ENCODE assay signal across 17 mouse cellular contexts in genomic region chr6:108252565-108253360, GRCm38 (mm10). TPM values are rescaled to one million over a fixed set of nuclear protein-coding genes. Genes with fewer than 3 reads are reported as not detected.
DNase-seq lines count a peak whose midpoint lies in the region; ATAC-seq and TF ChIP-seq lines count a peak whose summit lies in the region.
"Had no signal": no experiment of that assay in that cellular context is flagged by ENCODE, and none has a peak within 500 bp of the region (broad histone marks: within the 10 kb centered on the region; RNA-seq: fewer than 3 reads in every experiment).

No protein-coding gene starts in this region.

- peak overlapping the region; percentile 60 for H3K27ac ChIP-seq in liver, adult 2 months (replicated peaks; ENCODE audit: insufficient read depth, low read depth, low read length)
- H3K27ac ChIP-seq in liver, embryonic 11.5 days (ENCODE audit: low read depth, low read length): no peak overlapping the region
- no peak overlapping the region for H3K27ac ChIP-seq in intestine, embryonic 15.5 days
- H3K27ac ChIP-seq in kidney, embryonic 14.5 days (ENCODE audit: low read depth, low read length): no peak overlapping the region
- 0 out of 2 replicates have a peak overlapping the region, but pooled peaks have one; percentile 12 for H3K27ac ChIP-seq in stomach, embryonic 16.5 days (ENCODE audit: low read length)
- no peak overlapping the region for H3K27ac ChIP-seq in midbrain, embryonic 16.5 days (ENCODE audit: low read length)
- H3K27ac ChIP-seq: forebrain, embryonic 15.5 days; limb, embryonic 10.5 days; midbrain, embryonic 10.5 days had no signal

- no peak for TF ChIP-seq POLR2A in liver, adult 2 months (IDR thresholded peaks at IDR 0.05; ENCODE audit: extremely low read depth, insufficient read depth, low read length)

- H3K4me2 ChIP-seq in liver, embryonic 11.5 days: no peak overlapping the region
- H3K4me2 ChIP-seq in intestine, embryonic 15.5 days (replicated peaks): no peak overlapping the region
- no peak overlapping the region for H3K4me2 ChIP-seq in kidney, embryonic 14.5 days (replicated peaks; ENCODE audit: low read depth, low read length)
- H3K4me2 ChIP-seq in stomach, embryonic 16.5 days (ENCODE audit: low read depth, low read length): no peak overlapping the region
- H3K4me2 ChIP-seq in midbrain, embryonic 16.5 days (ENCODE audit: low read length): no peak overlapping the region
- H3K4me2 ChIP-seq: forebrain, embryonic 15.5 days had no signal

- H3K9me3 ChIP-seq in liver, embryonic 11.5 days (ENCODE audit: control insufficient read depth, low read length): no peaks in the 10 kb centered on the region
- H3K9me3 ChIP-seq in intestine, embryonic 15.5 days: no peaks in the 10 kb centered on the region
- no peaks in the 10 kb centered on the region for H3K9me3 ChIP-seq in kidney, embryonic 14.5 days (ENCODE audit: control insufficient read depth, low read length)
- no peaks in the 10 kb centered on the region for H3K9me3 ChIP-seq in stomach, embryonic 16.5 days (replicated peaks; ENCODE audit: control insufficient read depth, low read length)
- H3K9me3 ChIP-seq in midbrain, embryonic 16.5 days (replicated peaks; ENCODE audit: control insufficient read depth, low read length, poor library complexity, severe bottlenecking): no peaks in the 10 kb centered on the region
- H3K9me3 ChIP-seq: forebrain, embryonic 15.5 days; limb, embryonic 10.5 days; midbrain, embryonic 10.5 days had no signal

- no peaks in the 10 kb centered on the region for H3K27me3 ChIP-seq in liver, adult 2 months (ENCODE audit: control insufficient read depth, insufficient read depth, low read length)
- H3K27me3 ChIP-seq in liver, embryonic 11.5 days (replicated peaks; ENCODE audit: control insufficient read depth, insufficient read depth, low read length): no peaks in the 10 kb centered on the region
- no peaks in the 10 kb centered on the region for H3K27me3 ChIP-seq in intestine, embryonic 15.5 days (replicated peaks)
- H3K27me3 ChIP-seq in kidney, embryonic 14.5 days (ENCODE audit: control insufficient read depth, insufficient read depth, low read length): no peaks in the 10 kb centered on the region
- H3K27me3 ChIP-seq in stomach, embryonic 16.5 days (ENCODE audit: control insufficient read depth, insufficient read depth, low read length): no peaks in the 10 kb centered on the region
- H3K27me3 ChIP-seq in midbrain, embryonic 16.5 days (ENCODE audit: control insufficient read depth, insufficient read depth, low read depth, low read length): no peaks in the 10 kb centered on the region
- H3K27me3 ChIP-seq: forebrain, embryonic 15.5 days had no signal

- H3K4me1 ChIP-seq in liver, adult 2 months (ENCODE audit: control insufficient read depth, insufficient read depth, low read length): peaks cover 35% of the 10 kb centered on the region
- peaks cover 14% of the 10 kb centered on the region for H3K4me1 ChIP-seq in liver, embryonic 11.5 days (replicated peaks; ENCODE audit: control insufficient read depth, insufficient read depth, low read length)
- H3K4me1 ChIP-seq in intestine, embryonic 15.5 days (replicated peaks): peaks cover 22% of the 10 kb centered on the region
- H3K4me1 ChIP-seq in kidney, embryonic 14.5 days (ENCODE audit: control insufficient read depth, insufficient read depth, low read length): peaks cover 32% of the 10 kb centered on the region
- peaks cover 24% of the 10 kb centered on the region for H3K4me1 ChIP-seq in stomach, embryonic 16.5 days (ENCODE audit: control insufficient read depth, insufficient read depth, low read length)
- peaks cover 9% of the 10 kb centered on the region; the same call in 1 of the 2 replicates for H3K4me1 ChIP-seq in midbrain, embryonic 16.5 days (ENCODE audit: control insufficient read depth, insufficient read depth, low read length)

- H3K4me3 ChIP-seq in liver, adult 2 months (ENCODE audit: insufficient read depth, low read depth, low read length): no peak overlapping the region
- no peak overlapping the region for H3K4me3 ChIP-seq in liver, embryonic 11.5 days (ENCODE audit: low read depth, low read length)
- no peak overlapping the region for H3K4me3 ChIP-seq in intestine, embryonic 15.5 days (replicated peaks)
- no peak overlapping the region for H3K4me3 ChIP-seq in kidney, embryonic 14.5 days (ENCODE audit: low read length)
- no peak overlapping the region for H3K4me3 ChIP-seq in stomach, embryonic 16.5 days (replicated peaks; ENCODE audit: low read length)
- H3K4me3 ChIP-seq in midbrain, embryonic 16.5 days (ENCODE audit: low read depth, low read length): no peak overlapping the region
- H3K4me3 ChIP-seq: forebrain, embryonic 15.5 days; gastrocnemius, adult 2 months; limb, embryonic 10.5 days; midbrain, embryonic 10.5 days had no signal

- peaks cover 25% of the 10 kb centered on the region; the same call in 1 of the 2 replicates for H3K79me2 ChIP-seq in liver, adult 2 months (ENCODE audit: control insufficient read depth, insufficient read depth, low read length)

- H3K36me3 ChIP-seq in liver, adult 2 months (ENCODE audit: control insufficient read depth, insufficient read depth, low read length): no peaks in the 10 kb centered on the region
- no peaks in the 10 kb centered on the region for H3K36me3 ChIP-seq in liver, embryonic 11.5 days (ENCODE audit: control insufficient read depth, insufficient read depth, low read length)
- H3K36me3 ChIP-seq in intestine, embryonic 15.5 days: no peaks in the 10 kb centered on the region
- H3K36me3 ChIP-seq in kidney, embryonic 14.5 days (ENCODE audit: control insufficient read depth, insufficient read depth, low read length): no peaks in the 10 kb centered on the region
- no peaks in the 10 kb centered on the region for H3K36me3 ChIP-seq in stomach, embryonic 16.5 days (ENCODE audit: control insufficient read depth, insufficient read depth, low read length)
- no peaks in the 10 kb centered on the region for H3K36me3 ChIP-seq in midbrain, embryonic 16.5 days (ENCODE audit: control insufficient read depth, insufficient read depth, low read length)
- H3K36me3 ChIP-seq: forebrain, embryonic 15.5 days; limb, embryonic 10.5 days; midbrain, embryonic 10.5 days had no signal

- no peak for ATAC-seq in liver, embryonic 11.5 days (replicated peaks; ENCODE audit: low FRiP score)
- 0 out of 2 replicates have a peak, but pooled peaks have one; percentile 14 for ATAC-seq in intestine, embryonic 15.5 days
- ATAC-seq in kidney, embryonic 14.5 days (ENCODE audit: low FRiP score, low TSS enrichment): peak; percentile 20; the same call in 1 of the 2 replicates
- ATAC-seq in stomach, embryonic 16.5 days (ENCODE audit: insufficient read depth, low FRiP score): peak; percentile 52; the same call in 1 of the 2 replicates
- no peak for ATAC-seq in midbrain, embryonic 16.5 days
- ATAC-seq: activated CD4-positive, CD25-positive, alpha-beta regulatory T cell, adult 4 months; CD4-positive, CD25-positive, alpha-beta regulatory T cell, adult 4 months; forebrain, embryonic 15.5 days had no signal

- no peak overlapping the region for H3K9ac ChIP-seq in liver, adult 2 months (ENCODE audit: low read depth, low read length)
- H3K9ac ChIP-seq in liver, embryonic 11.5 days (ENCODE audit: low read depth, low read length): no peak overlapping the region
- no peak overlapping the region for H3K9ac ChIP-seq in intestine, embryonic 15.5 days
- no peak overlapping the region for H3K9ac ChIP-seq in kidney, embryonic 14.5 days (ENCODE audit: low read depth, low read length)
- no peak overlapping the region for H3K9ac ChIP-seq in stomach, embryonic 16.5 days (ENCODE audit: low read length)
- H3K9ac ChIP-seq in midbrain, embryonic 16.5 days (ENCODE audit: low read depth, low read length): no peak overlapping the region
- H3K9ac ChIP-seq: forebrain, embryonic 15.5 days had no signal

- 66% methylated on average over 13 of the region's 13 CpGs for WGBS in liver, adult 2 months
- WGBS in liver, embryonic 11.5 days: 82% methylated on average over 13 of the region's 13 CpGs
- WGBS in intestine, embryonic 15.5 days: 76% methylated on average over 13 of the region's 13 CpGs
- WGBS in kidney, embryonic 14.5 days: 74% methylated on average over 13 of the region's 13 CpGs
- 72% methylated on average over 13 of the region's 13 CpGs for WGBS in stomach, embryonic 16.5 days
- WGBS in midbrain, embryonic 16.5 days: 80% methylated on average over 13 of the region's 13 CpGs

- no peak for TF ChIP-seq CTCF in liver, adult 2 months (IDR thresholded peaks at IDR 0.05; ENCODE audit: low read depth, low read length)

- DNase-seq in liver, adult 2 months (ENCODE audit: extremely low read depth, low read depth, low spot score): peak; percentile 96
- no peak for DNase-seq in liver, embryonic 11.5 days (ENCODE audit: low spot score)
- DNase-seq in spleen, postnatal 4 days (ENCODE audit: low spot score in 2 of 2): no peak
- DNase-seq: cerebellum, adult 11-12 months; gastrocnemius, adult 2 months; layer of hippocampus, postnatal 36 days; right cerebral cortex, postnatal 14 days; thymus, adult 2 months had no signal

RNA-seq across cellular contexts. Expression of gene Itpr1, which starts 39.9 kb away (rescaled TPM):
- total RNA-seq in liver, adult 2 months (2014; rRNA removed): 55.0 and 56.6 TPM in 2 replicates
- polyA plus RNA-seq in liver, adult 2 months (2012; rRNA removed): 6.9 and 9.2 TPM in 2 replicates
- 6.9 and 8.3 TPM in 2 replicates for polyA plus RNA-seq in liver, embryonic 11.5 days (2014; fragmentation: Nextera tagmentation; extraction: Ambion mirVana)
- 8.4 and 9.0 TPM in 2 replicates for polyA plus RNA-seq in intestine, embryonic 15.5 days (2015; fragmentation: Nextera tagmentation; extraction: Ambion mirVana)
- polyA plus RNA-seq in kidney, embryonic 14.5 days (2014; fragmentation: Nextera tagmentation; extraction: Ambion mirVana): 13.8 and 22.4 TPM in 2 replicates
- 9.9 and 11.4 TPM in 2 replicates for polyA plus RNA-seq in stomach, embryonic 16.5 days (2015; fragmentation: Nextera tagmentation; extraction: Ambion mirVana)
- polyA plus RNA-seq in midbrain, embryonic 16.5 days (2015; fragmentation: Nextera tagmentation; extraction: Ambion mirVana): 4.2 and 4.5 TPM in 2 replicates

Comparison
In these comparisons a context has a peak if more than half of its experiments do, and no peak if none do; other contexts are left out.
1. H3K27ac ChIP-seq: peak in liver, adult 2 months (single experiment) and stomach, embryonic 16.5 days (single experiment); none in liver, embryonic 11.5 days (single experiment), intestine, embryonic 15.5 days (single experiment), kidney, embryonic 14.5 days (single experiment) and midbrain, embryonic 16.5 days (single experiment).
2. ATAC-seq: peak in intestine, embryonic 15.5 days (single experiment), kidney, embryonic 14.5 days (single experiment) and stomach, embryonic 16.5 days (single experiment); none in liver, embryonic 11.5 days (single experiment) and midbrain, embryonic 16.5 days (single experiment).